Mouse (Mus musculus) testis, adult 2 months (tissue): Measurements from ENCODE around the gene Serinc2. TPM values are rescaled to one million over a fixed set of nuclear protein-coding genes. Genes with fewer than 3 reads are reported as not detected.

Experiments
- H3K27ac ChIP-seq: fragments of 200-500 bp; 2 replicates; pipeline ENCODE4 v1.5.1; 2012; ENCODE audit warnings: low read depth, low read length; ENCODE audit not compliant: control insufficient read depth, insufficient read depth
- H3K27me3 ChIP-seq: fragments of 200-500 bp; 2 replicates; pipeline ENCODE4 v1.6.1; 2012; ENCODE audit warnings: mild to moderate bottlenecking, low read length, moderate library complexity; ENCODE audit not compliant: control insufficient read depth, insufficient read depth
- H3K36me3 ChIP-seq: fragments of 200-500 bp; 2 replicates; pipeline ENCODE4 v1.6.1; 2012; ENCODE audit warnings: mild to moderate bottlenecking, low read length; ENCODE audit not compliant: control insufficient read depth, insufficient read depth
- H3K4me1 ChIP-seq: fragments of 200-500 bp; 2 replicates; pipeline ENCODE4 v1.6.1; 2012; ENCODE audit warnings: low read length; ENCODE audit not compliant: control insufficient read depth, insufficient read depth
- H3K4me3 ChIP-seq: fragments of 200-500 bp; 2 replicates; pipeline ENCODE4 v1.5.1; 2012; ENCODE audit warnings: low read depth, mild to moderate bottlenecking, low read length, moderate library complexity, mixed read lengths; ENCODE audit not compliant: control insufficient read depth
- CTCF ChIP-seq: fragments of 200-500 bp; IDR thresholded peaks from 2 replicates; pipeline ENCODE4 v1.5.1; 2012; ENCODE audit warnings: low read depth, mild to moderate bottlenecking, inconsistent platforms, low read length, moderate library complexity; ENCODE audit not compliant: control insufficient read depth, insufficient read depth, insufficient replicate concordance
- POLR2A ChIP-seq: fragments of 200-500 bp; IDR thresholded peaks from 2 replicates; pipeline ENCODE4 v1.6.1; 2012; ENCODE audit warnings: low read depth, mild to moderate bottlenecking, inconsistent platforms, low read length, moderate library complexity; ENCODE audit not compliant: control insufficient read depth
- polyA plus RNA-seq: library from polyadenylated mRNA; depleted of rRNA; stranded (reverse); fragments of >200 nt; gene quantifications from 2 replicates; pipeline ENCODE4 v1.2.3, GENCODE M21; 2012

Serinc2 gene
- polyA plus RNA-seq, 1 experiment, result 23.7 TPM

DNA sequence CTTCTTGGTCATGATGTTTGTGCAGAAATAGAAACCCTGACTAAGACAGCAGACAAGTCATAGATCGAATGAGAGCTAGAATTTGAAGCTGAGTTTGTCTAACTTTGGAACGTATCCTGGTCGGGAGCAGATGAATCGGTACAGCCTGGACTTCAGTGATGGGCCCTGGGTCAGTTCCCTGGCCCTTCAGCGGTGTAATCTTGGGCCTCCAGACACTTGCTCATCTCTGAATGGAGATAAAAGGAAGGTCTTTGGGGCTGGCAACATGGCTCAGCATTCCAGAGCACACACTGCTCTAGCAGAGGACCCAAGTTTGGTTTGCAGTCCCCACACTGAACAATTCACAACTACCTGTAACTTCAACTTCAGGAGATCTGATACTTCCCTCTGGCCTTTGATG, 36.0 kb downstream of the Serinc2 start:
- Histone ChIP-seq H3K4me3 (no peak overlapping the region), H3K4me1 (no peaks in the 10 kb centered on the region), H3K27ac (no peak overlapping the region), H3K27me3 (no peaks in the 10 kb centered on the region), H3K36me3 (no peaks in the 10 kb centered on the region)
- TF ChIP-seq CTCF (no peak), POLR2A (no peak)

DNA sequence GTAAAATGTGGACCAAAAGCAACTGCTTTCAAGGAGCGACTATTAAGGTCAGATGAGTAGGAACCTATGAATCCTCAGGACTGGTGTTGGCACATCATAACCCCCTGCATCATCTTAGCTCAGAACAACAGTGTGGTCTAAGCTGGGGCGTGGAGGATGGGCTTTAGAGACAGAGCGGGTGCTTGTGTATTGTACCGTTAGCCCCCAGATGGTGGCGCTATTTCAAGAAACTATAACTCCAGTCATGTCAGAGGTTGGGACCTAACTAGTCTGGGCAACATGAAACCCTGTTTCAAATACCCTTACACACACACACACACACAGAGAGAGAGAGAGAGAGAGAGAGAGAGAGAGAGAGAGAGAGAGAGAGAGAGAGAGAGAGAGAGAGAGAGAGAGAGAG, 38.3 kb downstream of the Serinc2 start:
- Histone ChIP-seq H3K4me3 (no peak overlapping the region), H3K4me1 (no peaks in the 10 kb centered on the region), H3K27me3 (no peaks in the 10 kb centered on the region), H3K36me3 (no peaks in the 10 kb centered on the region), H3K27ac (no peak overlapping the region)
- TF ChIP-seq CTCF (peak; percentile 59; the same call in 1 of the 2 replicates), POLR2A (no peak)

DNA sequence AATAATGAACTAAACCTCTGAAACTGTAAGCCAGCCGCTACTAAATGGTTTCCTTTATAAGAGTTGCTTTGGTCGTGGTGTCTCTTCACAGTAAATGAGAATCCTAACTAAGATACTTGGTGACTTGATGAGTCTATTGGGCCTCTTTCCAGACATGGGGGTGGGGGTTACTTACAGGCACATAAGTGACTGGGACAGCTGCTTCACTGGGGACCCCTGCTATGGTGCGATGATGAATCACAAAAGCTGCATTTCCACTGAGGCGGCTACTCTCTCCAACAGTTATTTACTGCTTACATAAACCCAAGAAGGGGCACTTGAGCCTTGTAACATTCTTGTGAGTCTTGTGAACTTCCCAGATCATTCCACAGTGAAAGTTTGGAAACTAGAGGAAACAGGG, 41.4 kb downstream of the Serinc2 start:
- no peak overlapping the region for H3K27ac ChIP-seq
- TF ChIP-seq CTCF (no peak), POLR2A (no peak)

DNA sequence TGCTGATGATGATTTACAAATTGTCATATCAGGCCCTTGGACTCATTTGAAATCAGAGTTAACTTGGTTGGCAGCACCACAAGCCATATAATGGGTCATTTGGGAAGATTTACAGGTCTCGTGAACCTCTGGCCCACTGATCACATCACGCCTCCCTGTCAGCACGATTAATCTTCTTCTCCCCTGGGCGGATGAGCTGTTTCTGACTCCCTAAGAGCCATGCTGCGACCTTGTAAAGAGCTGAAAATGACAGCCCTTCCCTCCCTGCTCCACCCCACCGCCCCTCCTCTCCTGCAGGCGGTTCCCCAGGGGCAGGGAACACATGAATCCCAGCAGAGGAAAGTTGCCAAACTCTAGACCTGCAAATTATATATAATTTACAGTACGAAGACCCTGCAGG, 42.6 kb downstream of the Serinc2 start:
- Histone ChIP-seq H3K4me3 (no peak overlapping the region), H3K36me3 (no peaks in the 10 kb centered on the region), H3K27ac (no peak overlapping the region), H3K4me1 (no peaks in the 10 kb centered on the region), H3K27me3 (no peaks in the 10 kb centered on the region)
- TF ChIP-seq POLR2A (no peak), CTCF (no peak)

More for the DNA sequence above, 41.4 kb downstream of the Serinc2 start:
- H3K27me3 ChIP-seq, result no peaks in the 10 kb centered on the region
- H3K36me3 ChIP-seq, result no peaks in the 10 kb centered on the region
- no peak overlapping the region for H3K4me3 ChIP-seq
- no peaks in the 10 kb centered on the region for H3K4me1 ChIP-seq

DNA sequence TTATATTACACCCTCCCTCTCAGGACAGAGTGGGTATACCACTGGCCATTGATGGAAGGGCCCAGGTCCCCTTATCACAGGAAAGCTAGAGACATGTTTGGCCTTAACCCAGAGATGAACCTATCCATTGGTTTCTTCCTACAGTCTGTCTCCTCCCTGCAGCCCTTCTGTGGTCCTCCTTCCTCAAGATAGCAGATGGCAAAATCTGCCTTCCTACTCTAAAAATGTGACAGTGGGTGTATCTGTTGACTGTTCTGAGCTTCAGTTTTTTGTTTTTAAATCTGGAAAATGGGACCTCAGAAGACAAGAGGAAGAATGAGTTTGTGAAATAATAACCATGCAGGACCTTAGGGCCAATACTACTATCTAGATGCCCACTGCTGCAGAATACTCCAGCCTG, 54.9 kb downstream of the Serinc2 start:
- Histone ChIP-seq H3K27me3 (no peaks in the 10 kb centered on the region), H3K36me3 (no peaks in the 10 kb centered on the region), H3K4me1 (no peaks in the 10 kb centered on the region), H3K4me3 (no peak overlapping the region), H3K27ac (no peak overlapping the region)
- no peak for TF ChIP-seq POLR2A

DNA sequence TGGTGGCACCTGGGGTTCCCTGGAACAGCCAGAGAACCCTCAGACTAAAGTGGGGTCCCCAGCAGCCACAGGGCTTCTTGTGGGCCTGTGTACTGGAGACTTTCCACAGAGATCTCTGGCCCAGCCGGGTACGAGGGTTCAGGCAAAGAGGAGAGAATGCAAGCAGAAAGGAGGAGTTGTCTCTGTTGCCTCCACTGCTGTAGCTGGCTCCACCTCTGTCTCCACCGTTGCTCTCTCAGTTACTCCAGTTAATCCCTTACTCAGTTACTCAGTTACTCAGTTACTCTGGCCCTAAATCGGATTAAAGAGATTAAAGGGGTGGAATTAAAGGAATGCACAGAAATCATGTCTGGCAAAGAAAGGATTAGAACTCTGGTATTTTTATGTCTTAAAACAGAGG, 56.8 kb downstream of the Serinc2 start, which contains the start of gene Gm853:
Gm853 (minus strand) TSS at position 223 of the 400 bp plus-strand sequence.
- Histone ChIP-seq H3K36me3 (no peaks in the 10 kb centered on the region), H3K4me1 (no peaks in the 10 kb centered on the region), H3K4me3 (no peak within 1 kb of the TSS), H3K27me3 (no peaks in the 10 kb centered on the region), H3K27ac (no peak within 1 kb of the TSS)
- no peak for TF ChIP-seq POLR2A
- no peak for TF ChIP-seq CTCF

DNA sequence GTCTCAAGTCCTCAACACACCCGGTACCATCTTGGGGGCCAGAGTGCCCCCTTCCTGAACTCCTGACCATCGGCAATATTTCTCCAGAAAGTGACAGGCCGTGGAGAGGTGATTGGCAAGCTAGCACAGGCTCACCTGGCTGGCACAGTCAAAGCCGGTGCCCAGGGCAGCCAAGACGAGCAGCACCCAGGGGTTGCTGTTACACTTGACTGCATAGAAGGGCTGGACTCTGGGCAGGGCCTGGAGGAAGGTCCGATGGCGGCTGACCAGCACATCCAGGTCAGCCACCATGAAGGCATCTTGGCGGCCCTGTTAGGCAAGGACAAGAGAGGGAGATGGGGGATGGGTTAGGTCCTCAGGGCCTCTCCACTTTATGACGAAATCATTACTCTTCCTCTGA, 58.8 kb downstream of the Serinc2 start:
- Histone ChIP-seq H3K27me3 (no peaks in the 10 kb centered on the region), H3K36me3 (no peaks in the 10 kb centered on the region), H3K27ac (no peak overlapping the region), H3K4me3 (no peak overlapping the region), H3K4me1 (no peaks in the 10 kb centered on the region)
- no peak for TF ChIP-seq CTCF

DNA sequence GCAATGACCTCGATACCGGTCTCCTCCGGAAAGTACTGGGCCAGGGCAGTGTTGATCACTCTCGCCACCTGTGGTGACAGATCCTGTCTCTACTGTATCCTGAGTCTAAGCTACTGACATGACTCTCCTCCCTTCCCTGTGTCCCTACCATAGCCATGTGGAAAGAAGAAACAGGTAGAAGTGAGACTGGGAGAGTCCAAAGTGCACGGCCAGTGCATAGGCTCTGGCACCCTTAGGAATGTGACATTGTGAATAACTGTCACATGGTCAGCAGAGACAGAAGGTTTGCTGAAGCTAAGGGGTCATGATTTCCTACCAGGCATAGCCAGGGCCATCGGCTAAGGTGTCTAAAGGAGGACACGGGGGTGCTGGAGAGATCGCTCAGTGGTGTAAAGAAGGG, 63.6 kb downstream of the Serinc2 start:
- TF ChIP-seq CTCF, result no peak
- TF ChIP-seq POLR2A, result no peak

More for the DNA sequence above, 63.6 kb downstream of the Serinc2 start:
- H3K36me3 ChIP-seq, result no peaks in the 10 kb centered on the region
- no peaks in the 10 kb centered on the region for H3K4me1 ChIP-seq
- H3K4me3 ChIP-seq, result no peak overlapping the region
- no peaks in the 10 kb centered on the region for H3K27me3 ChIP-seq
- no peak overlapping the region for H3K27ac ChIP-seq
